Mouse (Mus musculus) gastrocnemius, adult 2 months (tissue): ENCODE data around the gene Igfn1. TPM values are rescaled to one million over a fixed set of nuclear protein-coding genes. Genes with fewer than 3 reads are reported as not detected.

Experiments
- DNase-seq: peaks from one replicate; pipeline ENCODE4 v3.0.0; 2022
- H3K27ac ChIP-seq: fragments of 200-600 bp; 2 replicates; pipeline ENCODE4 v1.8.1; 2022; ENCODE audit warnings: mild to moderate bottlenecking
- H3K4me3 ChIP-seq: fragments of 200-600 bp; 2 replicates; pipeline ENCODE4 v1.8.1; 2022; ENCODE audit warnings: mild to moderate bottlenecking, moderate library complexity
- CTCF ChIP-seq: fragments of 200-600 bp; IDR thresholded peaks from 2 replicates; pipeline ENCODE4 v1.8.1; 2022; ENCODE audit warnings: antibody characterized with exemption, mild to moderate bottlenecking, moderate library complexity
- intact Hi-C: fragments of 180-260 bp; cut with DNase I; formaldehyde crosslinking; loops from one replicate; pipeline ENCODE4 v1.15.1; 2025
- total RNA-seq, 2 experiments: library from RNA; stranded (reverse); gene quantifications; 2 replicates each; pipeline ENCODE4 v1.2.3; 2021

Igfn1 gene
- total RNA-seq, 2 experiments from 2014 or later, result 21.8 to 52.3 TPM

GRCm38 (mm10) chr1:136031697-136032096, 25.6 kb upstream of the Igfn1 start:
- H3K27ac ChIP-seq, result no peak overlapping the region
- H3K4me3 ChIP-seq, result no peak overlapping the region
- TF ChIP-seq CTCF, result no peak
- DNase-seq, result no peak
- intact Hi-C loops, result no loop called here

GRCm38 (mm10) chr1:136030201-136030600, 24.1 kb upstream of the Igfn1 start:
- DNase-seq, result no peak
- Histone ChIP-seq H3K4me3 (no peak overlapping the region), H3K27ac (no peak overlapping the region)
- intact Hi-C loops, result no loop called here
- TF ChIP-seq CTCF, result no peak

GRCm38 (mm10) chr1:136018390-136019189, 12.4 kb upstream of the Igfn1 start:
- TF ChIP-seq CTCF, result no peak
- Histone ChIP-seq H3K4me3 (peak overlapping the region; percentile 97), H3K27ac (peak overlapping the region; percentile 84)
- intact Hi-C loops, result loop anchor here (5.0 kb wide), 1 partner anchor 61 kb away; no protein-coding TSS in a partner anchor
- DNase-seq, result peak; percentile 34

GRCm38 (mm10) chr1:136017907-136018313, 11.8 kb upstream of the Igfn1 start:
- peak; percentile 94 for DNase-seq
- peak overlapping the region; percentile 84 for H3K27ac ChIP-seq
- TF ChIP-seq CTCF, result no peak
- peak overlapping the region; percentile 97 for H3K4me3 ChIP-seq
- intact Hi-C loops, result loop anchor here (5.0 kb wide), 1 partner anchor 61 kb away; no protein-coding TSS in a partner anchor

GRCm38 (mm10) chr1:136017307-136017706, 11.2 kb upstream of the Igfn1 start:
- DNase-seq, result no peak
- Histone ChIP-seq H3K27ac (peak overlapping the region; percentile 84), H3K4me3 (peak overlapping the region; percentile 97)
- no peak for TF ChIP-seq CTCF
- intact Hi-C loops, result loop anchor here (5.0 kb wide), 1 partner anchor 60 kb away; no protein-coding TSS in a partner anchor

- intact Hi-C loops, result loop anchor here (5.0 kb wide), 1 partner anchor 58 kb away; no protein-coding TSS in a partner anchor
- no peak for DNase-seq
- no peak overlapping the region for H3K4me3 ChIP-seq
- H3K27ac ChIP-seq, result no peak overlapping the region
- no peak for TF ChIP-seq CTCF
These were observed 8.8 kb upstream of the Igfn1 start for GRCm38 (mm10) chr1:136014796-136015502.

GRCm38 (mm10) chr1:136013513-136013912, 7.4 kb upstream of the Igfn1 start:
- Histone ChIP-seq H3K27ac (no peak overlapping the region), H3K4me3 (no peak overlapping the region)
- no peak for TF ChIP-seq CTCF
- no peak for DNase-seq
- intact Hi-C loops, result no loop called here

GRCm38 (mm10) chr1:136010247-136010646, 4.1 kb upstream of the Igfn1 start:
- intact Hi-C loops, result no loop called here
- no peak for TF ChIP-seq CTCF
- no peak for DNase-seq

GRCm38 (mm10) chr1:136008159-136008533, 2.0 kb upstream of the Igfn1 start:
- Histone ChIP-seq H3K4me3 (peak overlapping the region; percentile 73), H3K27ac (peak overlapping the region; percentile 84)
- DNase-seq, result no peak
- TF ChIP-seq CTCF, result no peak
- intact Hi-C loops, result no loop called here

More at GRCm38 (mm10) chr1:136010247-136010646, 4.1 kb upstream of the Igfn1 start:
- no peak overlapping the region for H3K4me3 ChIP-seq
- no peak overlapping the region for H3K27ac ChIP-seq

GRCm38 (mm10) chr1:136007211-136008158, 1.3 kb upstream of the Igfn1 start, which contains the start of gene Tmem9:
Tmem9 (plus strand) TSS chr1:136008150.
- intact Hi-C loops, result no loop called here
- no peak for TF ChIP-seq CTCF
- peak; percentile 90 for DNase-seq
- peak within 1 kb of the TSS; percentile 84 for H3K27ac ChIP-seq
- peak within 1 kb of the TSS; percentile 73 for H3K4me3 ChIP-seq

GRCm38 (mm10) chr1:136001438-136001837, 4.7 kb downstream of the Igfn1 start:
- intact Hi-C loops, result no loop called here
- Histone ChIP-seq H3K27ac (no peak overlapping the region), H3K4me3 (no peak overlapping the region)
- TF ChIP-seq CTCF, result no peak
- no peak for DNase-seq

GRCm38 (mm10) chr1:135999720-136000287, 6.3 kb downstream of the Igfn1 start:
- intact Hi-C loops, result no loop called here

More at GRCm38 (mm10) chr1:135999720-136000287, 6.3 kb downstream of the Igfn1 start:
- Histone ChIP-seq H3K27ac (no peak overlapping the region), H3K4me3 (no peak overlapping the region)
- TF ChIP-seq CTCF, result no peak
- DNase-seq, result no peak
